Mouse (Mus musculus) embryonic facial prominence, embryonic 14.5 days (tissue): ENCODE results near the gene Selenop. TPM values are rescaled to one million over a fixed set of nuclear protein-coding genes. Genes with fewer than 3 reads are reported as not detected.
A peak's percentile ranks its signal among the peaks of the same experiment; 100 is the strongest.

Experiments
- ATAC-seq: fragments of 200-750 bp; cut with Nextera tagmentation; 2 replicates; pipeline ENCODE4 v1.8.0; 2017; ENCODE audit warnings: low read depth, moderate number of reproducible peaks, moderate TSS enrichment
- DNase-seq: peaks from one replicate; pipeline ENCODE4 v3.0.0-alpha.2; 2015; ENCODE audit warnings: low spot score
- H3K27ac ChIP-seq: fragments of 300-500 bp; sonication (generic); replicated peaks from 2 replicates; pipeline ENCODE4 v1.5.1; 2014; ENCODE audit warnings: low read depth, mild to moderate bottlenecking, low read length, moderate library complexity
- H3K27me3 ChIP-seq: fragments of 300-500 bp; sonication (generic); replicated peaks from 2 replicates; pipeline ENCODE4 v1.6.1; 2014; ENCODE audit warnings: low read length; ENCODE audit not compliant: control insufficient read depth, insufficient read depth
- H3K36me3 ChIP-seq: fragments of 300-500 bp; sonication (generic); 2 replicates; pipeline ENCODE4 v1.6.1; 2014; ENCODE audit warnings: low read length, mixed read lengths; ENCODE audit not compliant: control insufficient read depth, insufficient read depth
- H3K4me1 ChIP-seq: fragments of 300-500 bp; sonication (generic); 2 replicates; pipeline ENCODE4 v1.6.1; 2014; ENCODE audit warnings: antibody characterized with exemption, low read length; ENCODE audit not compliant: control insufficient read depth, insufficient read depth
- H3K4me2 ChIP-seq: fragments of 300-500 bp; sonication (generic); 2 replicates; pipeline ENCODE4 v1.6.1; 2014; ENCODE audit warnings: low read depth, mild to moderate bottlenecking, low read length, moderate library complexity, mixed read lengths
- H3K4me3 ChIP-seq: fragments of 300-500 bp; sonication (generic); 2 replicates; pipeline ENCODE4 v1.5.1; 2014; ENCODE audit warnings: low read depth, mild to moderate bottlenecking, low read length
- H3K9ac ChIP-seq: fragments of 300-500 bp; sonication (generic); 2 replicates; pipeline ENCODE4 v1.6.1; 2014; ENCODE audit warnings: low read depth, mild to moderate bottlenecking, low read length, moderate library complexity, mixed read lengths
- H3K9me3 ChIP-seq: fragments of 300-500 bp; sonication (generic); 2 replicates; pipeline ENCODE4 v1.6.1; 2016; ENCODE audit warnings: low read length; ENCODE audit not compliant: control insufficient read depth
- WGBS: fragments of 180-500 bp; shearing (Covaris S2); extraction: QIAGEN DNeasy Blood & Tissue Kit; methylation state at CpG from one replicate; pipeline ENCODE4 v1.1.7; 2014; 5-methylcytosine and 5-hydroxymethylcytosine counted together
- polyA plus RNA-seq: library from polyadenylated mRNA; unstranded; fragments of >200 nt; fragmentation: Nextera tagmentation; extraction: Ambion mirVana; gene quantifications from 2 replicates; pipeline ENCODE4 v1.2.1, GENCODE M21; 2014

The Selenop gene
- polyA plus RNA-seq, 1 experiment from 2014 or later, result 205 TPM

GRCm38 (mm10) chr15:3303426-3303825 is 35.1 kb downstream of the Selenop start, which contains the start of gene Ccdc152:
Gene Ccdc152 (minus strand): TSS chr15:3303526.
- 90% methylated on average over 12 of the region's 12 CpGs for WGBS

DNA sequence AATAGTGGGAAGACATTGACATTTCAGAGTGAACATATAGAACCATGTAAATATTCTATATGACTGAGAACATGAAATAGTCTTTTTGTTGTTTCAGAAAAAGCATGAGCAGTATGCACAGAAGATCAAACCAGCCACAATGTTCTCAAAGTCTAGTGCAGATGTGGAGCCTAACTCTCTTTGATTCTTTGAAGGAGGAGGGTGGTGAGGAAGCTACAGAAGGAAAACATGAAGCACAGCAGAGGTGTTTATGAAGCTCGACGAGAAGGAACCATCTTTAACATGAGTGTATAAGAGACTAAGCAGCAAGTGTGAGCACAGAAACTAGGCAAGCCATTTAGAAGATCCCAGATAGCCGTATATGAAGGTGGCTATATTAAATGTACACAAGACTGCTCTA is 41.5 kb downstream of the Selenop start:
- no peak overlapping the region for H3K9ac ChIP-seq
- WGBS, result 84% methylated on average over 3 of the region's 3 CpGs

More at GRCm38 (mm10) chr15:3303426-3303825, 35.1 kb downstream of the Selenop start, which contains the start of gene Ccdc152:
- Histone ChIP-seq H3K27ac (no peak within 1 kb of the TSS), H3K4me2 (no peak within 1 kb of the TSS), H3K27me3 (no peaks in the 10 kb centered on the region), H3K4me3 (no peak within 1 kb of the TSS), H3K4me1 (no peaks in the 10 kb centered on the region), H3K9me3 (no peaks in the 10 kb centered on the region), H3K36me3 (no peaks in the 10 kb centered on the region), H3K9ac (no peak within 1 kb of the TSS)
- ATAC-seq (no peak), DNase-seq (no peak)

GRCm38 (mm10) chr15:3312937-3313336 is 44.6 kb downstream of the Selenop start:
- no peak for ATAC-seq
- H3K27ac ChIP-seq, result no peak overlapping the region
- peak; percentile 54 for DNase-seq
- no peaks in the 10 kb centered on the region for H3K36me3 ChIP-seq
- no peak overlapping the region for H3K4me2 ChIP-seq
- no peaks in the 10 kb centered on the region for H3K9me3 ChIP-seq
- H3K9ac ChIP-seq, result no peak overlapping the region
- no peaks in the 10 kb centered on the region for H3K27me3 ChIP-seq
- H3K4me3 ChIP-seq, result no peak overlapping the region
- H3K4me1 ChIP-seq, result no peaks in the 10 kb centered on the region

More for the DNA sequence above, 41.5 kb downstream of the Selenop start:
- no peak for DNase-seq
- no peak overlapping the region for H3K27ac ChIP-seq
- no peaks in the 10 kb centered on the region for H3K4me1 ChIP-seq
- no peaks in the 10 kb centered on the region for H3K9me3 ChIP-seq
- no peaks in the 10 kb centered on the region for H3K36me3 ChIP-seq
- no peak overlapping the region for H3K4me3 ChIP-seq
- ATAC-seq, result no peak
- no peak overlapping the region for H3K4me2 ChIP-seq
- no peaks in the 10 kb centered on the region for H3K27me3 ChIP-seq

- H3K4me2 ChIP-seq, result no peak overlapping the region
- H3K9ac ChIP-seq, result no peak overlapping the region
- DNase-seq (no peak), ATAC-seq (no peak)
- H3K27ac ChIP-seq, result no peak overlapping the region
- WGBS, result 78% methylated on average over 2 of the region's 2 CpGs
- no peaks in the 10 kb centered on the region for H3K4me1 ChIP-seq
- H3K4me3 ChIP-seq, result no peak overlapping the region
- H3K36me3 ChIP-seq, result peaks cover 12% of the 10 kb centered on the region
- H3K27me3 ChIP-seq, result no peaks in the 10 kb centered on the region
- no peaks in the 10 kb centered on the region for H3K9me3 ChIP-seq
Measured at GRCm38 (mm10) chr15:3316617-3317016, 48.3 kb downstream of the Selenop start.

DNA sequence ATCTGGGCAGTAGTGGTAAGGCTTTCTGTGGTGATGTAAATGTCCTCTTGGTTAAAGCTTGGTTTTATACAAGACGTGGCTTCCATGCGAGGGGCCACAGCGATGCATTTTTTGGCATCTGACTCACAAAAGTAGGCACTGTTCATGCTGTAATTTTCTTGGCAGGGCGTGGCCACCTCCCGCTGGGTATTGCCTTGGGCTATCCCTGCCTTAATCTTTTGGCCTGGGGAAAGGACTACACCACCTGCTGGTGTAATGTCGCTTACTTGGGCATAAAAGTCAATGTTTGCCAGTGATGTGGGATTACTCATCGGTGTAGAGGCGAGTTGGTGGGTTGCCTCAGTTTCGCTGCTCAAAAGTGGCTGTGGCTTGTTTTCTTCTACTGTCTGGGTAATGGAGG is 51.6 kb downstream of the Selenop start:
- 80% methylated on average over 9 of the region's 9 CpGs for WGBS
- no peak for DNase-seq

DNA sequence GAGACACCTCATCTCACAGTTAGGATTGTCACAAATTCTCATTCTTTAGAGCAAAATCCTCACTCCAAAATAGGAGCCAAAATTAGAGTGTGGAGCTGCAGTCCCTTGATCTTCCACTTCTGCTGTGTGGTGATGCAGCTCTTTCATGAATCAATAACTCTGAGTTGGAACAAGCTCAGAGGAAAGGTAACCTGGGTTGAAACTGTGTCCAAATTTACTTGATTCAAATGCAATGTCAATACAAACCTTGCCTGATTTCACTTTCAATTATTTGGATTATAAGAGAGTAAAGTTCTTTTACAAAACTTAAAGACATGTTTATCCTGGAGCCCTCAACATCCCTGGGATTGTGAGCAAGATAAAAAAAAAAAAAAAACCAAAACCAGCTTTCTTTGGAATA is 54.7 kb downstream of the Selenop start:
- no peaks in the 10 kb centered on the region for H3K4me1 ChIP-seq
- H3K27me3 ChIP-seq, result no peaks in the 10 kb centered on the region
- no peak for ATAC-seq
- H3K36me3 ChIP-seq, result peaks cover 12% of the 10 kb centered on the region
- no peak overlapping the region for H3K27ac ChIP-seq
- H3K4me3 ChIP-seq, result no peak overlapping the region
- no peak overlapping the region for H3K9ac ChIP-seq
- no peak overlapping the region for H3K4me2 ChIP-seq
- H3K9me3 ChIP-seq, result no peaks in the 10 kb centered on the region
- DNase-seq, result no peak

More for the DNA sequence above, 51.6 kb downstream of the Selenop start:
- Histone ChIP-seq H3K27me3 (no peaks in the 10 kb centered on the region), H3K36me3 (peaks cover 12% of the 10 kb centered on the region), H3K4me3 (no peak overlapping the region), H3K9me3 (no peaks in the 10 kb centered on the region), H3K9ac (no peak overlapping the region), H3K27ac (no peak overlapping the region), H3K4me2 (no peak overlapping the region), H3K4me1 (no peaks in the 10 kb centered on the region)
- ATAC-seq, result no peak

Other genes starting within 250 kb of the Selenop start
- gene Ccdc152, start 35.0 kb downstream of the Selenop start, polyA plus RNA-seq, result 0.31 and 0.43 TPM in 2 replicates